8 mouse cellular contexts compared by ENCODE assay signal in the genomic region with DNA sequence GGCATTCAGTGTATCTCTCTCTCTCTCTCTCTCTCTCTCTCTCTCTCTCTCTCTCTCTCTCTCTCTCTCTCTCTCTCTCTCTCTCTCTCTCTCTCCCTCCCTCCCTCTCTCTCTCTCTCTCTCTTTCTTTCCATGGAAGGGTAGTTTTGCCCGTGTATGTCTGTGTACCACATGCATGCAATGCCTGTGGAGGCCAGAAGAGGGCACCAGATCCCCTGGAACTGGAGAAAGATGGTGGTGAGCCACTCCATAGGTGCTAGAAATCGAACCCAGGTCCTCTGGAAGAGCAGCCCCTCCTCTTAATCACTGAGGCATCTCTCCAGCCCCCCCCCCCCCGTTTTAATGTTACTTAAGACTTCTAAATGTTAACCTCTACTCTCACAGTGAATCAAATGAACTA. TPM values are rescaled to one million over a fixed set of nuclear protein-coding genes. Genes with fewer than 3 reads are reported as not detected.
A peak's percentile ranks its signal among the peaks of the same experiment; 100 is the strongest.
DNase-seq lines count a peak whose midpoint lies in the region; ATAC-seq and TF ChIP-seq lines count a peak whose summit lies in the region.
"Not testable (repeated sequence)": the region's sequence is repeated elsewhere in the genome, so short reads cannot be mapped to it uniquely, and the experiment has no call there.

No protein-coding gene starts in this region.

- DNase-seq in 3T3-L1 (ENCODE audit: low read depth, low spot score): peak; percentile 14
- peak; percentile 31 for DNase-seq in ES-CJ7 (ENCODE audit: low read depth, low spot score)
- not testable (repeated sequence) for DNase-seq in gastrocnemius, adult 2 months; kidney, adult 2 months; liver, adult 2 months (ENCODE audit: extremely low read depth, low read depth, low spot score)
- DNase-seq in thymus, adult 2 months: peak; percentile 14

- TF ChIP-seq POLR2A in bone marrow, adult 2 months (IDR thresholded peaks at IDR 0.05; ENCODE audit: borderline replicate concordance, control insufficient read depth, low read depth, low read length); kidney, adult 2 months (IDR thresholded peaks at IDR 0.05; ENCODE audit: low read depth, low read length); liver, adult 2 months (IDR thresholded peaks at IDR 0.05; ENCODE audit: extremely low read depth, insufficient read depth, low read length); thymus, adult 2 months (IDR thresholded peaks at IDR 0.05; ENCODE audit: control insufficient read depth, extremely low read depth, insufficient read depth, low read length, poor library complexity): not testable (repeated sequence)

- H3K4me1 ChIP-seq in bone marrow, adult 2 months (ENCODE audit: control insufficient read depth, insufficient read depth, low read length); kidney, adult 2 months (ENCODE audit: control insufficient read depth, insufficient read depth, low read length); liver, adult 2 months (ENCODE audit: control insufficient read depth, insufficient read depth, low read length); thymus, adult 2 months (replicated peaks; ENCODE audit: control insufficient read depth, insufficient read depth, low read length): not testable (repeated sequence)

- not testable (repeated sequence) for H3K79me2 ChIP-seq in liver, adult 2 months (ENCODE audit: control insufficient read depth, insufficient read depth, low read length)

- H3K27me3 ChIP-seq in kidney, adult 2 months (replicated peaks; ENCODE audit: control insufficient read depth, insufficient read depth, low read length); liver, adult 2 months (ENCODE audit: control insufficient read depth, insufficient read depth, low read length); thymus, adult 2 months (ENCODE audit: control insufficient read depth, insufficient read depth, low read length): not testable (repeated sequence)

- not testable (repeated sequence) for H3K4me3 ChIP-seq in bone marrow, adult 2 months (replicated peaks; ENCODE audit: control insufficient read depth, low read depth, low read length); gastrocnemius, adult 2 months; kidney, adult 2 months (ENCODE audit: insufficient read depth, low read depth, low read length); liver, adult 2 months (ENCODE audit: insufficient read depth, low read depth, low read length); thymus, adult 2 months (ENCODE audit: control insufficient read depth, insufficient read depth, low read length)

- not testable (repeated sequence) for H3K9ac ChIP-seq in liver, adult 2 months (ENCODE audit: low read depth, low read length)

- TF ChIP-seq CTCF in bone marrow, adult 2 months (IDR thresholded peaks at IDR 0.05; ENCODE audit: control insufficient read depth, insufficient read depth, low read length): peak; percentile 62; the same call in 1 of the 2 replicates
- peak; percentile 47 for TF ChIP-seq CTCF in gastrocnemius, adult 2 months (IDR thresholded peaks at IDR 0.05)
- peak; percentile 53 for TF ChIP-seq CTCF in kidney, adult 2 months (conservative IDR thresholded peaks at IDR 0.05; ENCODE audit: insufficient read depth, insufficient read length, low read depth, low read length)
- peak; percentile 68 for TF ChIP-seq CTCF in liver, adult 2 months (IDR thresholded peaks at IDR 0.05; ENCODE audit: low read depth, low read length)
- peak; percentile 14; the same call in 1 of the 2 replicates for TF ChIP-seq CTCF in thymus, adult 2 months (IDR thresholded peaks at IDR 0.05; ENCODE audit: borderline replicate concordance, control insufficient read depth, extremely low read depth, insufficient read depth, low read length, poor library complexity)

- H3K27ac ChIP-seq in bone marrow, adult 2 months (ENCODE audit: control insufficient read depth, insufficient read depth, low read depth, low read length, poor library complexity); gastrocnemius, adult 2 months; kidney, adult 2 months (ENCODE audit: insufficient read depth, low read depth, low read length); liver, adult 2 months (replicated peaks; ENCODE audit: insufficient read depth, low read depth, low read length); thymus, adult 2 months (ENCODE audit: control insufficient read depth, insufficient read depth, low read length): not testable (repeated sequence)

- ATAC-seq in megakaryocyte progenitor cell, adult 5-6 weeks (replicated peaks; ENCODE audit: poor library complexity): 0 out of 2 replicates have a peak, but pooled peaks have one; percentile 39

- intact Hi-C loops in gastrocnemius, adult 2 months (cut with DNase I): not testable (repeated sequence)

- H3K36me3 ChIP-seq in kidney, adult 2 months (ENCODE audit: control insufficient read depth, insufficient read depth, low read length); liver, adult 2 months (ENCODE audit: control insufficient read depth, insufficient read depth, low read length); thymus, adult 2 months (ENCODE audit: control insufficient read depth, insufficient read depth, low read length): not testable (repeated sequence)

- WGBS in bone marrow, adult 2 months: 27% methylated on average over 3 of the region's 3 CpGs
- 39% methylated on average over 3 of the region's 3 CpGs for WGBS in kidney, adult 2 months
- WGBS in liver, adult 2 months: 42% methylated on average over 3 of the region's 3 CpGs
- 40% methylated on average over 3 of the region's 3 CpGs for WGBS in thymus, adult 2 months

RNA-seq across cellular contexts. Expression of gene Cbll1, which starts 39.1 kb away (rescaled TPM):
- polyA plus RNA-seq in bone marrow, adult 2 months (2011; ENCODE audit: insufficient read depth, insufficient read length, low replicate concordance, missing spikeins): 6.1 and 7.7 TPM in 2 replicates
- 10 to 100 TPM; 12.0 to 12.3 TPM for total RNA-seq in gastrocnemius, adult 2 months (2021)
- polyA plus RNA-seq in kidney, adult 2 months (2012; rRNA removed): 4.7 and 7.3 TPM in 2 replicates
- 2.2 and 3.0 TPM in 2 replicates for total RNA-seq in liver, adult 2 months (2014; rRNA removed)
- polyA plus RNA-seq in liver, adult 2 months (2012; rRNA removed): 2.8 and 3.4 TPM in 2 replicates
- total RNA-seq in megakaryocyte progenitor cell, adult 5-6 weeks (2015): 48.2 and 52.8 TPM in 2 replicates
- 6.4 and 7.5 TPM in 2 replicates for total RNA-seq in megakaryocyte progenitor cell, adult 5-6 weeks (2017)
- 14.0 and 14.2 TPM in 2 replicates for polyA plus RNA-seq in thymus, adult 2 months (2012; rRNA removed)

Comparison
In these comparisons a context has a peak if more than half of its experiments do, and no peak if none do; other contexts are left out.
1. CTCF ChIP-seq: peak in every context shown above with its lines; median percentile 68 in liver, adult 2 months; 62 in bone marrow, adult 2 months; 53 in kidney, adult 2 months; 47 in gastrocnemius, adult 2 months; 14 in thymus, adult 2 months.